Mouse (Mus musculus) urinary bladder, adult 2 months (tissue): Measurements from ENCODE around the gene Mnat1. TPM values are rescaled to one million over a fixed set of nuclear protein-coding genes. Genes with fewer than 3 reads are reported as not detected.
A peak's percentile ranks its signal among the peaks of the same experiment; 100 is the strongest.
"Not testable (repeated sequence)": the region's sequence is repeated elsewhere in the genome, so short reads cannot be mapped to it uniquely, and the experiment has no call there.

Source experiments
- DNase-seq: peaks from one replicate; pipeline ENCODE4 v3.0.0; 2022; ENCODE audit warnings: low spot score
- polyA plus RNA-seq: library from polyadenylated mRNA; depleted of rRNA; stranded (reverse); fragments of >200 nt; gene quantifications from 2 replicates; pipeline ENCODE4 v1.2.3, GENCODE M21; 2012

Mnat1 gene
- polyA plus RNA-seq, 1 experiment, result 19.7 TPM

DNA sequence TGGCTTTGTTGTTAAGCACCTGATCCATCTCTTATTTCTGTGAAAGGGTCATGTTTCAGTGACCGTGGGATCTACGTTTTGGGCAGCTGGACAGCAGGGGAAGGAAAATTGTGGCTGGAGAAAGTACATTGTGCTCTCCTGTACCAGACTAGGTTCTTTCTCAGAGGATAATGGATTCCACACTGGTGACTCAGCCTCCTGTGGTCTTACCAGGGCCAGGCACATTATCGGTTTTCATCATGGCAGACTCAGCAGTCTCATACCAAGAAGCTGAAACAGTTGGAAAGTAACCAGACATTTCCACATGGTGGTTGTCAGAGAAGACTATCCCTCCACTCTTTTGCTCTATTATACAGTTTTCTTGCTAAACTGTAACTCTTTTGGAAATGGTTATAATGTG is 23.7 kb downstream of the Mnat1 start:
- DNase-seq, result no peak

DNA sequence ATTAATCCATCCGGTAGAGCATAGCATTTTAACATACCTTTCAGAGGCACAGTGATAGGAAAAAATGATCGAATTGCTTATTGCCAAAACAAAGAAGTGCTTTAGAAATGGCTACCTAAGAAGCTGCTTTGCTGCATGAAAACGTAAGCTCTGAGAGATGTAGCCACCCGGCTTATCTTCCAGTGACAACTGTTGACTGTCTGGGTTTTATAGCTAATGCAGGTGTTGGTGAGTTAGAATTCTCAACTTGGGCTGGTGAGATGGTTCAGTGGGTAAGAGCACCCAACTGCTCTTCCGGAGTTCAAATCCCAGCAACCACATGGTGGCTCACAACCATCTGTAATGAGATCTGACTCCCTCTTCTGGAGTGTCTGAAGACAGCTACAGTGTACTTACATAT is 27.5 kb downstream of the Mnat1 start:
- DNase-seq, result not testable (repeated sequence)

DNA sequence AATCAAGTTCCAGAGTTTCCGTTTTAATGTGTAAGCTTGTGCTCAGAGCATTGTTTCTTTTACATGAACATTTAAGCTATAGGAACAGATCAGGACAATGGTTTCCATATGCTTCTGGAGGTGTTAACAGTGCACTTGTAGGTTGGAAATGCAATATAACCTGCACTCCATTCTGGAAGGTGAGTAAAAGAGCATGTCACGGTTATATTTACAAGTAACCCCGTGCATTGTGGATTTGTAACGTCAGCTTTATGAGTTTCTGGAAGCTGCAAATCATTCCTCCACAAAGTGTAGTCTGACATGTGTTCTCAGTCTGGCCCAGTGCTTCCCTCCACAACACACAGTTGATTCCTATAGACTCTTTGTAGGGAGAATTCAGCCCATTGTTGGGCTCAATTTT is 30.6 kb downstream of the Mnat1 start:
- no peak for DNase-seq

DNA sequence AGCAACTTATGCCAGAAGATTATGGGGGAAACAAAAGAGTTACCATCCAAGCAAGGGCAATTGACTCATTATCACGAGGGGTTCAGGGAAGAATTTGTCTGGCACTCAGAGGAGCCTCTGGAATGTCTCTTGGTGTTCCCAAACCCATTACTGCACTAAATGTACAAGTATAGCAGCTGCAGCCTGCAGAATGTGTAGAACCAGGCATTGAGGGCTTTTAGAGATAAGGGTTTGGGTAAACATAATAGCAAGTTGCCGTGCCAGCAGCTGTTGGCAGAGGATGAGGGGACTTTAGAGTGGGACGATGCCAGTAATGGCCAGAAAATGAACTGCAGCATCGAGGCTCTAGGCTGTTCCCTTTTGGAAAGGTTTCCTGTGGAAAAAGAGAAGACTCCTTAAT is 36.8 kb downstream of the Mnat1 start:
- DNase-seq, result no peak

DNA sequence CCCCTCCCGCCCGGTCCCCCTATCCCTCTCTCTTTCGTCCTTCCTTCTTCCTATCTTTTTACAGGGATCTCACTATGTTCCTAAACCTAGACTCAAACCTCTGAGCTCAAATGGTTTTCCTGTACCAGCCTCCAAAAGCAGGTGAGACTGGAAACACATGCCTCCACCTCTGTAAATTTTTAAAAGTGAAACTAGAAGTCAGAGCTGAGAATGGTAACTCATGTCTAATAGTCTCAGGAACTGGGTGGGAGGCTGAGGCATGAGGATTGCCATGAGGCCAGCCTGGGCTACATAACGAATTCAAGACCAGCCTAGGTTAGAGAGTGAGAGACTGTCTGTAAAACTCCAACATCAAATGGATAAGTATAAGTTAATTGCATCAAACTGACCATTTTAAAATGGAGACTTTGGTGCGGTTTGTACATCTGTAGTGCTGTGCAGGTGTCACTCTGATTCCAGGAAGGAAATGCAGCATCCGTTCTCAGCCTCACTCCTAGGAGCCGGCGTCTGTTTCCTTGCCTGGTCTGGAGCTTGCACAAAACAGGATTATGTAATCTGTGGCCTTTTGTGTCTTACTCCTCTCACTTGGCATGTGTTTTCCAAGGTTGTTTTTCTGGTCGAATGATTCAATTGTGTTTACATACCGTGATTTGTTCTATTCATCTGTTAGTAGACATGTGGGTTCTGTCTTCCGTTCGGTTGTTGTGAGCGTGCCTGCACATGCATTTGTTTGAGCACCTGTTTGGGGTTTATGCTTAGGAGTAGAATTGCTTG is 39.1 kb downstream of the Mnat1 start:
- no peak for DNase-seq

DNA sequence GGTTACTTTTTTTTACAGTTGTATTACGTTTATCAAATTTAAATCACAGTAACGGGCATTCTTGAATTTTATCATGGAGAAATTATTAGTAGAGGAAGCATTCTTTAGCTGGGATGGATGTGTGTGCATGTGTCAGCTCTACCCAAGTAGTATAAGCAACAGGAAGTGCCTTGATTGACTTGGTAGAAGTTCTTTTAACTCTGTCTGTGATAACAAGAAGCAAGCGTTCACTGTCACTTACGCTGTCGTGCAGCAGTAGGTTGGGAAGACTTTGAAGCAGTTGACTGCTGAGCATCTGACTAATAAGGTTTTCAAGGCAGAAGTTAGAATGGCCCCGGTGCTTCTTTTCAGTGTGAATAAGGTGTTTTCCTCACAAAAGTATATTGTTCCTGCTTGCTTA is 47.3 kb downstream of the Mnat1 start:
- DNase-seq, result no peak

DNA sequence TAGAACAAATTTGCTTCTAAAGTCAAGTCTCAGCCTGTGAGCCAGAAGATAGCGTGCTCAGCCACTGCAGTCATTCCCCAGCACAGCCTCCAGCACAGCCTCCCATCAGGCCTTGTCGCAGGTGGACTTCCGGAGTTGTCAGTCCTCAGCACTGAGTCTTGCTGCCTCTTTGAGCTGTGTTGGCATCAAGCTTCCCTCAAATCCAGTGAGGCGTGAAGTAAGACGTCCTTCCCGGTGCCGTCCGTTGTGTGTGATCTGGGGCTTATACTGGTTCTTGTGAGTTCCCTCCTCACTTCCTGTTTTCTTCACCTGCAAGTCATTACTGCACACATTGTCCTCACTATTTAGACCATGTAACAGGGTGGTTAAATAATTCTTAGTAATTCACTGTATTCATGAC is 60.4 kb downstream of the Mnat1 start:
- DNase-seq, result no peak

DNA sequence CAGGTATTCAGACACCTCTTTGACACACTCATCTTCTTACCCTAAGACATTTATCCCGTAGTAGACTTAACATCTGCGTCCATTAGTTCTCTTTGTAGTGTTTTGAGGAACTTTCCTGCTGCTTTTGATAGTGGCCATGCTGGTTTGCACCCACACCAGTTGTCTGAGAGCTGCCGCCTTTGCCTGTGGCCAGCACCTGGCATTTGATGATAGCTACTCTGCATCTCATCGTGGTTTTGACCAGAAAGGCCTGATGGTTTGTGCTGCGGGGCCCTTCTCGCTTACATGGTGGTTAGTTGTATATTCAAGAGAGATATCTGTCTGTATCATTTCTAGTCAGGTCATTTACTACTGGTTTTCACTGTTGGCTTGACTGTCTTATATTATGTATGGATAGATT is 73.8 kb downstream of the Mnat1 start:
- no peak for DNase-seq

DNA sequence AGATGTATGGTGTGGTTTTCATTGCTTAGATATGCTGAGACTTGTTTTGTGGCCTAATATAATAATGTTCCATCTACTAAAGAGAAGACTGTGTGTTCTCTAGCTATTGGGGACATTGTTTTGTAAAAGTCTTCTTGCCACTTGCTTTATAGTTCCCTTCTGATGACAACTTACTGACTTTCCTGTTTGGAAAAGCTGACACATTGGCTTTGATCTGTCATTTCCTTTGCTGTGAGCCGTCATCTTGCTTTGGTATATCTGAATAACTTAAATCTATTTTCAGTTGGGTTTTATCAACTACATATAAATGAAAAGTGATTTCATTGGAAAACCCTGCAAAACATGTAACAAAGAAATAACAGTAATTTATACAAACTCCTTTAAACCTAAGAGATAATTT is 74.9 kb downstream of the Mnat1 start:
- DNase-seq, result no peak

DNA sequence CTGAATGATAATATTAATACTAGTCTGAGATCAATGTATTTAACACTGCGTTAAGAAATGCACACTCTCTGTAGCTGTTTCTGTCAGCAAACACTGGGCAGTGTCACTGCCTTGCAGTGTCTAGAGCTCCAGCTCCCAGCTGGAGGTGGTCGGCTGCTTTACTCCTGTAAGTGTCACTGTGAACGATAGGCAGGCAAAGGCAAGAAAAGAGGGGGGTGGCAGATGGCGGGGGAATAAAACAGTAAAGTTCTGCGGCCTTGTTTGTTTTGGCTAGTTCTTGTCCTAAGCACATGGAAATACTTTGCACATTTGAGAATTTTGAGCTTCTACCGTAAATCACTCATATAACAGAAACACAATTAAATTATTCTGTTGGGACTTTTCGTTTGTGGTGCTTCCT is 75.9 kb downstream of the Mnat1 start:
- DNase-seq, result no peak

DNA sequence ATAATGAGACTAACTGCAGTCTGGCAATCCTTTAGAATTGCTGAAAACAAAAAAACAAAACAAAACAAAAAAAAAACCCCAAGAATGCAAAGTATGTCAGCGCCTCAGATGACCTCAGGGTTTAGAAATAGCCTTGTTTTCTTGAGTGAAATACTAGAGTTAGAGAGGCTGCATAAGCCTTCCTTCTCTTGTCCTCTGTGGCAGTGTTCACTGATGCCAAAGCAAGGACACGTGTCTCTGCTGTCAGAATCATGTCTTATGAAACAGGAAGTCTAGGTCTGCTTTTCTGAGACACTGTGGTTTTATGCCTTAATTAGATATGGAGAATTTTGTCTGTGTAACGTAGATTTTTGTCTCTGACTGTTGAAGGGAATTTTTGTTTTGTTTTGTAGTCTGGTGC is 78.1 kb downstream of the Mnat1 start:
- DNase-seq, result no peak

DNA sequence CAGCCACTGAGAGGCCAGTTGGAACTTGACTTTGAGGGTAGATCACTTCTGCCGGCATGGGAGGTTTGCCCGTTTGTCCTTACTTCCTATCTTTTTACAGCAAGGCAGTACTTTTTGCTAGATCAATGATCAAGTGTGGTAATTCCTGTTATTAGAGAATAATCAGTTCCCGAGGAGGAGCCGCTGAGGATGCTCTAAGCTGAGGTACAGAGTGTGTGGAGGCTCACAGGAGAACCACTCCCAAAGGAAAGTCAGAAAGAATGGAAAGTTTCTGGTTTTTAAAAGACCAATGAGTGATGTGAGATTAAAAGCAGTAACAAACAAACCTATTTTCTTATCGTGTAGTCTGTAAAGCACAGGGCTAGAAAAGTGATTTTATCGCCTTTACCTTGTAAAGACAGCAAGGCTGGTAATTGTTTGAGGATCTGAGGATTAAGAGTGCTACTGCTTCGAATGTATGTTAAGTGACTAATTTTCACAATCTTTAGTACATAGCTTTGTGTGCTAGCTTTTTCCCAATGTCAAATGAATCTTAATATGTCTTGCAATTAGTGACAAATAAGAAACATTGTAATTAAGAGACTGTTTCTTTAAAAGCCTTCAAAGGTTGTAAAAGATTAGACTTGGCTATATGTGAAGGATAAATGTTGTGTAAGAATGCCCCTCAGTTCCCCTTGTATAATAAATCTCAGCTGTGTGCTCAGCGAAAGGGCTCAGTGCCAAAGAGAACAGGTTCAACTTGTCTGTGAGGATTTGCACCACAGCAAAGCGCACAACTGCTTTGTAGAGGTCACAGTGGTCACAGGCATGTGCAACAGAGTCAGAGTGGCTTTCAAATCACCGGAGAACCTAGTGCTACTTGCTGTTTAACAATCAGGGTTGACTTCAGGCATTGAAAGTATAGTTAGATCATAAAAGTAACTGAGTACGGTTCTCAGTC is 82.5 kb downstream of the Mnat1 start:
- peak; percentile 30 for DNase-seq

DNA sequence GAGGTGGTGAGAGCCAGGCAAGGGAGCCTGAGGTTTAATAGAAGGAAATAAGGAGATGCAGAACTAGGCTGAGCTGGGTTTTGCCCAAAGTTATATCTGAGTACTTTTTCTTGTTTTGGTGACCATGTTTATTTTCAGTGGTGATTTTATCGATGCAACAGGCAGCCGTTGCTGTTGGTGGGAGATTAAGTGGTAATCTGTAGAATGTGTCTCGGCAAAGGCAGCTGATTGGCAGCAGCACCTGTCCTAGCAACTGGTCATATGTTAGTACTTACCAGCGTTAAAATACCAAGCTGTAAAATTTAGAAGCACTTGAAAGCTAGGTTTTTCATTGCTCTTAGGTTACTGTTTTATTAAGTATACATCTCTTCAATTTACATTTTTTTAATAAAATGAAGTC is 83.5 kb downstream of the Mnat1 start:
- DNase-seq, result no peak

DNA sequence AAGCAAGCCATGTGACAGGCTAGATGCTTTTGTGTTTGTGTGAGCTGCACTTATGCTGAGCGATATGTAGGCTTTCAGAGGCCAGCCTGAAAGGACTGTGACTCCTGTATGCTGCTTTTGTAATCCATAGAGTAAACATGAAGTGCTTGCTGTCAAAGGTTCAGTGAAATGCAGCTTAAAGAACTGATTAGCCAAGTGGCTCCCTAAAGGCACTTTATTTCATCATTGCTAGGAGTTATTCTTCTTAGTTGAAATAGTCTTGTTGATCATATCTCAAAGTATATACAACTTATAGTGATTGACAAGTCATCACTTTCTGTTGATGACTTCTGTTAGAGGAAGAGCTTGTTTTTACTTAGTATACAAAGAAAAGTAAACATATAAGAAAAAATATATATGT is 83.9 kb downstream of the Mnat1 start:
- DNase-seq, result no peak

DNA sequence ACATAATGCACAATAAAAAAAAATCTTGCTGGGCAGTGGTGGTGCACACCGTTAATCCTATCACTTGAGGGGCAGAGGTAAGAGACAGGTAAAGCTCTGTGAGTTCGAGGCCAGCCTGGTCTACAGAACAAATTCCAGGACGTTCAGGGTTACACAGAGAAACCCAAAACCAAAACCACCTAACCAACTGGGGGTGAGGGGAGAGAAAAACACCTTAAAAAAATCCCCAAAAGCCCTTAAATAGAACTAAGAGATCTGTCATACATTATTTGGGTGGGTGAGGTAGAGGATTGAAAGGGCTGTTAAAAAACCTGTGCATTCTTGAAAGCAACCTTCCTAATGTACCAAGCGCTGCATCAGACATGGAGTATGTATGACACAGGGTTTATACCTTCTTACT is 85.0 kb downstream of the Mnat1 start:
- no peak for DNase-seq

DNA sequence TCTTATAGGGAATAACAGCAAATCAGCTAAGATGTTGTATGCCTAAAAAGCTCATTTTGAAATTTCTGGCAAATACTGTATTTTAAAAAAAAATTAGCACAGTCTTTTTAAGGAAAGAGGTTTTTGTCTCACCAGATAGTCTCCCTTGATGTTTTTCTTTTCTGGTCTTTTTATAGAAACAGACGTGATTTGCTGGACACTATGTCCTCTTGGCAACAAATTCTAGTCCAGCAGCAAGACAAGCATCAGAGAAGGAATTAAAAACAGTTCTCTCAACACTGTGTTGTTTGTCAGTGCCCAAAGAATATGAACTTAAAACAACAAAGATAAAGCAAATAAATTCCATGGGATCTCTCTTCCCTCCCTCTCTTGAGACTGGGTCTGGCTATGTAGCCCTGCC is 85.6 kb downstream of the Mnat1 start:
- DNase-seq, result no peak

DNA sequence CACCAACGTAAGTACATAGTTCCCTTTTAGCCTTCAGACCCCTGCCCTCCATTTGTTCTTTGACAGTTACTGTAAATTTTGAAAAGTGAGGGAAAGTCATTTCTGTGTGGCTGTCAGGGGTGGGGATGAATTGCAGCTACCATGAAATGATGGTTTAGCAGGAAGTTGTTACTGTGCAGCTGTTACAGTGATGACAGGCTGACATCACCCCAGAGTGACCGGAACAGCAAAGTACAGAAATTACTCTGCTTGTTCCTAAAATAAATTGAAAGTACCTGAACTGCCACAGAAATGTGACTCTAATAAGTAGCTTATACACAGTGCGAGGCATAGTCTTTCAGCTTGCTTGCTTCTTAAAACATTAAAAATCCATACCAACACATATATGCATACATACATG is 86.9 kb downstream of the Mnat1 start:
- DNase-seq, result no peak

DNA sequence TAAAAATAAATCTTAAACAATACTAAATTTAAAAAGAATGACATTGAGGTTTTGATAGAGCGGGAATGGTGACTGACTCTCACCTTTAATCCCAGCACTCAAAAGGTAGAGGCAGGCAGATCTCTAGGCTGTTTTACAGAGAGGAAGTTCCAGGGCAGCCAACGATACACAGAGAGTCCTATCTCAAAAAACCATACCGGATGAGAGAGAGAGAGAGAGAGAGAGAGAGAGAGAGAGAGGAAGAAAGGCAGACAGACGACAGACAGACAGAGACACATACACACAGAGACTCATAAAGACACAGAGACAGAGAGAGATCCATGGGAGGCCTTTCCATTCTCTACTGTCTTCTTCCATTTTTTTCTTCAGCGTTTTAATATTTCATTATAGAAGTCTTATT is 92.3 kb downstream of the Mnat1 start:
- no peak for DNase-seq

DNA sequence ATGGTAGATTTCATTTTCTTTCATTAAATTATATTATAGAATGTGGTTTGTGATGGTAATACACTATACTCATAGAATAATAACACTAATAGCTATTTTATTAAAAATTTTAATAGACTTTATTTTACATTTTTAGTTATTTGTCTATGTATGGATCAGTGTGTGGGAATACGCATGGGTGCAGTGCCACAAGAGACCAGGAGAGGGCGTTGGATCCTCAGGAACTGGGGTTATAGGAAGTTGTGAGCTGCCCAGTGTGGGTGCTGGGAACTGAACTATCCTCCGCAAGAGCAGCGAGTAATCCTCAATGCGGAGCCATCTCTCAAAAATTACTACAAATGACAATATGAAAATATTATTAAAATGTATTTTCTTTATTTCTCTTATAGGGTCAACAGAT is 95.1 kb downstream of the Mnat1 start:
- no peak for DNase-seq

DNA sequence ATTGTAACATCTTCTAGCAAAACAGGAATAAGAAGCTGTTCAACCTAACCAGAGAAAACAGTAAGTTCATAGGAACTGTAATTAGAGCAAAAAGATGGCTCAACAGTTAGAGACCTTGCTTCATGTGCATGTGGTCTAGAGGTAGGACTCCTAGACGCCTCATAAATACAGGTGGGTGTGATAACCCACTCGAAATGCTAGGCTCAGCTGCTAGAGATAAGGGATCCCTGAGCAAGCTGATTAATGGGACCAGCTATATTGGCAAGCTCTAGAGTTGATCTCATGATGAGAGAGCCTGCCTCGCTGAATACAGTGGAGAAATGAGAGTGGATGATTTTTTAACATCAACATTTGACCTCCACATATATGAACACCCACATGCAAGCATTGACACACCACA is 97.7 kb downstream of the Mnat1 start:
- DNase-seq, result no peak

DNA sequence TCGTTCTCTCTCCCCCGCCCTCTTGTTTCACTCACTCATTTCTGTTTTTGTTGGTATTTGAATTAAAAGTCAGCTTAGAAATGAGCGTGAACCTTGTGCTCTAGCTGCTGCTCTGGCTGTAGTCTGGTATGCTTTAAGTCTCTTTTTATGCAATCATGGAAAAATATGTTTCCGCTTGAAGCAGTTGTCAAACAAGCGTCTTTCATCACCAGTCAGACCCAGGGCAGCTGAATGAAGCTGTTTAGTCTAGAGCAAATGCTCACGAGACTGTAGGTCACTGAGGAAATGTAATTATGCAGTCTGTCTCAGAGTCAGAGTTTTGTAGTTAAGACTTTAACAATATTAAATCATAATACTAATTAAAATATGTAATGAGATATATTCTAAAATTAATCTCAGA is 100.4 kb downstream of the Mnat1 start:
- DNase-seq, result no peak

DNA sequence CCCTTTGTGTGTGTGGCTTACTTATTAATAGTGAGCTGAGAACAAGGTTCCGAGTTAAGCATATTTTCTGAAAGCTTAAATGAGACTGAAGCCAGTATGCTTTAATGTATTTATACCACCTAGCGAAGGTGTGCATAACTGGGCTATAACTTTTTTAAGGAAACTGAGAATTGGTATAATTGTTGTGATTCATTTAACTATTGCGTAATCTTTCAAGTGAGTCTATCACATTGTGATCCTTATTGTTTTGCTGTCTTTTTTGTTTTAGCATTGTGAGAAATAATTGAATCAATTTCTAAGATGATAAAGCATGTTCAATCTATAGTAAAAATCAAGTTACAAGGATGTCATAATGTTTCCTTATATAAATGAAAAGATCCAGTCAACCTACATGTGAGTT is 104.9 kb downstream of the Mnat1 start:
- DNase-seq, result no peak

DNA sequence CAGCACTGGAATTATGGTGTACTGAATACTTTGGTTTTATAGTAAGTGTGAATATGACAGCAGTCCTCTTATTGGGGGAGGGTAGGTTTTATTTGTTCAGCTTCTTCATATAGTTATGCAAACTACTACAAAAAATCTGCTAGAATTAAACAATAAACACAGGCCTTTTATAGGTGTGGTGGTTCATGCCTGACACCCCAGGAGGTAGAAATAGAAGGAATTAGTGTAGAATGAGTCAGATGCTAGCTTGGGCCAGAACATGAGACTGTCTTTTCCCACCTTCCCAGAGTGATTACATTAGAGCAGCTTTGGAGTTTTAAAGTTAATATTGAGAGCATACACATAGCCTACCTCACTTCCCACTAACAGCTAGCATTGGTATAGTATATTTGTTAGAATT is 106.7 kb downstream of the Mnat1 start:
- no peak for DNase-seq
